Mouse (Mus musculus) right cerebral cortex, adult 2 months (tissue): ENCODE results near the gene C8g.

Source experiments
- DNase-seq, 2 experiments: peaks; one replicate each; pipeline ENCODE4 v3.0.0; 2021 to 2022; ENCODE audit warnings: low spot score in 2 of 2

The C8g gene

GRCm38 (mm10) chr2:25501593-25502486 lies at the start of gene C8g:
Gene C8g (minus strand): TSS chr2:25501719.
- no peak for DNase-seq

- DNase-seq = peak; percentile 41 to 45
Observed at GRCm38 (mm10) chr2:25551186-25551585, 49.7 kb upstream of the C8g start.

GRCm38 (mm10) chr2:25549021-25549991 lies 47.8 kb upstream of the C8g start:
- DNase-seq = no peak

- DNase-seq = peak; percentile 99 to 100
Observed at GRCm38 (mm10) chr2:25546811-25547491, 45.4 kb upstream of the C8g start, which contains the start of gene Traf2. Gene Traf2 (minus strand): TSS chr2:25546940.

- peak in 1 of 2 experiments; percentile 33 for DNase-seq
Observed at GRCm38 (mm10) chr2:25545996-25546810, 44.7 kb upstream of the C8g start.

GRCm38 (mm10) chr2:25541644-25542367 lies 40.3 kb upstream of the C8g start:
- DNase-seq = no peak

- no peak for DNase-seq
Observed at GRCm38 (mm10) chr2:25540541-25540948, 39.0 kb upstream of the C8g start.

- no peak for DNase-seq
Observed at GRCm38 (mm10) chr2:25536531-25536930, 35.0 kb upstream of the C8g start.

- DNase-seq = no peak
Observed at GRCm38 (mm10) chr2:25534866-25535182, 33.3 kb upstream of the C8g start.

- DNase-seq = peak in 1 of 2 experiments; percentile 35
Observed at GRCm38 (mm10) chr2:25534178-25534865, 32.8 kb upstream of the C8g start.

GRCm38 (mm10) chr2:25533707-25534106 lies 32.2 kb upstream of the C8g start:
- no peak for DNase-seq

GRCm38 (mm10) chr2:25526510-25527302 lies 25.2 kb upstream of the C8g start:
- DNase-seq = no peak

GRCm38 (mm10) chr2:25509912-25510311 lies 8.4 kb upstream of the C8g start:
- no peak for DNase-seq

- no peak for DNase-seq
Observed at GRCm38 (mm10) chr2:25506964-25507363, 5.4 kb upstream of the C8g start.

- no peak for DNase-seq
Observed at GRCm38 (mm10) chr2:25505860-25506259, 4.3 kb upstream of the C8g start.

GRCm38 (mm10) chr2:25505000-25505399 lies 3.5 kb upstream of the C8g start:
- DNase-seq = no peak

- no peak for DNase-seq
Observed at GRCm38 (mm10) chr2:25504538-25504937, 3.0 kb upstream of the C8g start.

GRCm38 (mm10) chr2:25502726-25503125 lies 1.2 kb upstream of the C8g start:
- DNase-seq = no peak
